Mouse (Mus musculus) left cerebral cortex, postnatal 14 days (tissue): ENCODE measurements at regions not wholly inside any gene's neighbourhood (a gene's known extent, or its start where the extent isn't known, plus 50 kb on each side); places are given as distances from the start of the nearest gene placed in this dataset.

Experiments used
- DNase-seq, 2 experiments: peaks; one replicate each; pipeline ENCODE4 v3.0.0; 2021 to 2022; ENCODE audit warnings: low spot score in 2 of 2, mixed read lengths in 1 of 2
- intact Hi-C: fragments of 180-260 bp; cut with DNase I; formaldehyde crosslinking; loops from one replicate; pipeline ENCODE4 v1.15.1; 2025

DNA sequence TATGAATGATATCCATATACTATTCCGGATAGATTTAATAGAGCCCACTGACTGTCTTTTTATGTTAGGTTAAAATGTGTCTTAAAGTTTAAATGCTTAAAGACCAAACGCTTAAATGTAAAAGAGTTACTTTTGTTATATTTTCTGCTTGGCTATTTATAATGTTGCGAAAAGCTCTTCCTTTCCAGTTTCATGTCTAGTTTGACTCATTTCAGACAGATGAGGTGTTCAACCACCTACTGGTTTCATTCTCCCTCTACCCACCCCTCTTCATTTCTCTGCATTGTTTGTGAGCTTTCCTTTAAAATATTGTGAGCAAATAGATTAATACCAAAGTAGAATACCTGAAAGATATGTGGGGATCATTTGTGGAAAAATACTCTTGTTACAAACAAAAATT, 1163.8 kb downstream of the D3Ertd751e start:
- DNase-seq: no peak
- intact Hi-C loops: no loop called here

DNA sequence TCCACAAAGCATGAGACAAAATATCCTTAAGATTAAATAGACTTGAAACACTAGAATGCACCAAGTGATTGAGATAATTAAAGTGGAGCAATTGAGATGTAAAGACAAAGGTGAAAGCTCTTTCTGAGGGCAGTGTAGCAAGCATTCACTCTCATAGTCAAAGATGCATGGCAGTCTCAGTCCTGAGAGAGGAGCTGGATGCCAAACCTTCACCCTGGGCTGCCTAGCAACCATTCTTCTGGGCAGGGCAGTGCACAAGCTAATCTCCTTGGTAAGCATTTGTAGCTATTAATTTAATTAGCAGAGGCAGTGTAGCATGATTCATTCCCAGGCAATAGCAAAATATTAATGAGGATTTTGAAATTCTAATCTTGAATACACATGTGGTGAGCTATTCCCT, 1166.0 kb downstream of the D3Ertd751e start:
- intact Hi-C loops: no loop called here
- DNase-seq: no peak

DNA sequence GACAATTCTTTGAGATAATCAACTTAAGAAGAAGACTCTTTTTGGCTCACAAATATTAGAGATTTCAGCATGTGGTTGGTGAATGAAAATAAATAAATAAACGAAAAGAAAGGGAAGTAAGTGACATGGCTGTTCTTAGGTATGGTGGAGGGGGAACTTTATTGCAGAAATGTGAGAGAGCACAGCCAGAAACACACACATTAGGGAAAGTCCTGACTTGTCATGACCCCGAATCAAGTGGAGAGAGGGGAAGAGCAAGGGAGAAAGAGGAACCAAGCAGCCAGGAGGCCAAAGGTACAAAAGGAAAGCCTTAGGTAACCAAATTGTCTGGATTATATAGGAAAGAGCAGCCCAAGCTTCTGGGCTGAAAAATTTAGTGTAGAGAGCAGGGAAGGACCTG, 1172.7 kb downstream of the D3Ertd751e start:
- no peak for DNase-seq

DNA sequence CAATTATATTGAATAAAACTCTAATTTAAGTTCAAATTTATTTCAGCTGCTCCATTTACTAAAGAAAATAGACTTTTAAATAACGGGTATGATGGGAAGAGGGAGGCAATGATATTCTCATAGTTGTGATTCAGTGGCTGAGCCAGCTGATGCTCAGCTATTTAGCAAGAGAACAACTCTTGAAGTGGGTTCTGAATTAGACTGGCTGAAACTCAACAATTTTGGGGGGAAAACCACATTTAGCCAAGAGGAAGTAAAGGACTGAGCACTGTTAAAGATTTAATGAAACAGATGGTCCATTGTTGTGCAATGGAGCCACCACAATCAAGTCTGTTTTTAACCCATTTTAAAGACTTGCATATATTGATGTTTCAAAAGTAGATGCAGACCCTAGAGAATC, 1193.0 kb downstream of the D3Ertd751e start:
- intact Hi-C loops: no loop called here
- no peak for DNase-seq

More for the DNA sequence above, 1172.7 kb downstream of the D3Ertd751e start:
- intact Hi-C loops: no loop called here

DNA sequence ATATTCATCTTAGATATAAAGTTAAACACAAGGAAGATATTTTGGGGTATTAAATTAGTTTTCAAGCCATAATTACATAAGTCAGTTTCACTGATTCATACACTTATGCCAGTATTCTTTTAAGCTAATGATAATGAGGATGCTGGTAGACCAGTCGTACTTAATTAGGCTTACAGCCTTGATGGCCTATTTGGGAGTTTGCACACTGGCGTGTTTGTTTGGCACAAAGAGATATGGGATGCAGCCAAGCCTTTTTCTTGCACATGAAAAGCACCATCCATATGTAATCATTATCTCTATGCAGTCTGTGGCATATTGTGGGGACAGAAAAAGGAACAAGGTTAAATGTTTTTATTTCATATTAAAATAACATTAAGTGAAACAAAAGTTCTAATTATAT, 1234.7 kb downstream of the D3Ertd751e start:
- no peak for DNase-seq
- intact Hi-C loops: no loop called here
